ENCODE assay signal across 34 mouse cellular contexts in genomic region chr4:107648959-107649485, GRCm38 (mm10). TPM values are rescaled to one million over a fixed set of nuclear protein-coding genes. Genes with fewer than 3 reads are reported as not detected.
A peak's percentile ranks its signal among the peaks of the same experiment; 100 is the strongest.
DNase-seq lines count a peak whose midpoint lies in the region; ATAC-seq and TF ChIP-seq lines count a peak whose summit lies in the region.
"Had no signal": no experiment of that assay in that cellular context is flagged by ENCODE, and none has a peak within 500 bp of the region (broad histone marks: within the 10 kb centered on the region; RNA-seq: fewer than 3 reads in every experiment).

No protein-coding gene starts in this region.

- H3K4me3 ChIP-seq in heart, embryonic 10.5 days = no peak overlapping the region
- no peak overlapping the region for H3K4me3 ChIP-seq in lung, embryonic 14.5 days (ENCODE audit: low read depth, low read length)
- H3K4me3 ChIP-seq in lung, adult 2 months (replicated peaks; ENCODE audit: extremely low read depth, low read depth, low read length) = no peak overlapping the region
- H3K4me3 ChIP-seq in neural tube, embryonic 14.5 days (ENCODE audit: low read depth, low read length) = no peak overlapping the region
- H3K4me3 ChIP-seq in midbrain, embryonic 11.5 days (ENCODE audit: low read depth, low read length) = no peak overlapping the region
- H3K4me3 ChIP-seq: embryonic facial prominence, embryonic 13.5 days; forebrain, embryonic 10.5 days; forebrain, embryonic 15.5 days; heart, embryonic 12.5 days; hindbrain, embryonic 12.5 days; intestine, embryonic 15.5 days; midbrain, embryonic 15.5 days had no signal

- peak; percentile 76 for ATAC-seq in lung, embryonic 14.5 days (ENCODE audit: insufficient read depth)
- ATAC-seq in neural tube, embryonic 14.5 days (ENCODE audit: low read depth) = 0 out of 2 replicates have a peak, but pooled peaks have one; percentile 36
- no peak for ATAC-seq in midbrain, embryonic 11.5 days (ENCODE audit: low FRiP score)
- ATAC-seq: CD4-positive, CD25-positive, alpha-beta regulatory T cell, adult 4 months; forebrain, embryonic 15.5 days; hindbrain, postnatal 0 days; intestine, embryonic 15.5 days; midbrain, embryonic 15.5 days had no signal

- H3K9ac ChIP-seq in lung, embryonic 14.5 days = no peak overlapping the region
- no peak overlapping the region for H3K9ac ChIP-seq in neural tube, embryonic 14.5 days (replicated peaks; ENCODE audit: low read depth, low read length)
- H3K9ac ChIP-seq in midbrain, embryonic 11.5 days (ENCODE audit: low read length) = no peak overlapping the region
- H3K9ac ChIP-seq: embryonic facial prominence, embryonic 13.5 days; forebrain, embryonic 15.5 days; heart, embryonic 12.5 days; hindbrain, embryonic 12.5 days; intestine, embryonic 15.5 days; liver, embryonic 14.5 days; midbrain, embryonic 15.5 days had no signal

- peaks cover 30% of the 10 kb centered on the region for H3K4me1 ChIP-seq in heart, embryonic 10.5 days
- H3K4me1 ChIP-seq in lung, embryonic 14.5 days (ENCODE audit: insufficient read depth) = 0 out of 2 replicates have a peak, but pooled peaks cover 2% of the 10 kb centered on the region
- no peaks in the 10 kb centered on the region for H3K4me1 ChIP-seq in lung, adult 2 months (ENCODE audit: control insufficient read depth, insufficient read depth, low read length)
- peaks cover 8% of the 10 kb centered on the region; the same call in 1 of the 2 replicates for H3K4me1 ChIP-seq in neural tube, embryonic 14.5 days (ENCODE audit: control insufficient read depth, insufficient read depth, low read length)
- peaks cover 9% of the 10 kb centered on the region for H3K4me1 ChIP-seq in midbrain, embryonic 11.5 days (ENCODE audit: control insufficient read depth, insufficient read depth, low read length)
- H3K4me1 ChIP-seq: intestine, embryonic 15.5 days had no signal

- intact Hi-C loops in heart, postnatal 14 days (cut with DNase I) = no loop called here

- no peaks in the 10 kb centered on the region for H3K9me3 ChIP-seq in heart, embryonic 10.5 days
- no peaks in the 10 kb centered on the region for H3K9me3 ChIP-seq in lung, embryonic 14.5 days (ENCODE audit: low read depth, low read length)
- no peaks in the 10 kb centered on the region for H3K9me3 ChIP-seq in neural tube, embryonic 14.5 days (ENCODE audit: control insufficient read depth, low read length)
- H3K9me3 ChIP-seq in midbrain, embryonic 11.5 days (ENCODE audit: control insufficient read depth, low read length) = no peaks in the 10 kb centered on the region
- H3K9me3 ChIP-seq: embryonic facial prominence, embryonic 13.5 days; forebrain, embryonic 10.5 days; forebrain, embryonic 15.5 days; heart, embryonic 12.5 days; hindbrain, embryonic 12.5 days; intestine, embryonic 15.5 days; midbrain, embryonic 15.5 days had no signal

- 0 out of 2 replicates have a peak overlapping the region, but pooled peaks have one; percentile 52 for H3K27ac ChIP-seq in heart, embryonic 10.5 days
- no peak overlapping the region for H3K27ac ChIP-seq in lung, embryonic 14.5 days (ENCODE audit: low read depth)
- no peak overlapping the region for H3K27ac ChIP-seq in neural tube, embryonic 14.5 days (ENCODE audit: low read depth, low read length)
- no peak overlapping the region for H3K27ac ChIP-seq in midbrain, embryonic 11.5 days (ENCODE audit: low read depth, low read length)
- H3K27ac ChIP-seq: embryonic facial prominence, embryonic 13.5 days; forebrain, embryonic 10.5 days; forebrain, embryonic 15.5 days; hindbrain, embryonic 12.5 days; hindbrain, postnatal 0 days; intestine, embryonic 15.5 days; liver, embryonic 14.5 days; macrophage; midbrain, embryonic 15.5 days had no signal

- no peak for TF ChIP-seq CTCF in lung, embryonic 14.5 days (IDR thresholded peaks at IDR 0.05; ENCODE audit: low read depth)
- no peak for TF ChIP-seq CTCF in lung, adult 2 months (IDR thresholded peaks at IDR 0.05; ENCODE audit: insufficient read depth, low read length)

- H3K4me2 ChIP-seq in lung, embryonic 14.5 days = no peak overlapping the region
- no peak overlapping the region for H3K4me2 ChIP-seq in neural tube, embryonic 14.5 days (ENCODE audit: low read depth, low read length)
- no peak overlapping the region for H3K4me2 ChIP-seq in midbrain, embryonic 11.5 days
- H3K4me2 ChIP-seq: embryonic facial prominence, embryonic 13.5 days; forebrain, embryonic 15.5 days; heart, embryonic 12.5 days; hindbrain, embryonic 12.5 days; intestine, embryonic 15.5 days; midbrain, embryonic 15.5 days had no signal

- 40% methylated on average over 5 of the region's 5 CpGs for WGBS in heart, embryonic 10.5 days
- WGBS in lung, embryonic 14.5 days = 41% methylated on average over 5 of the region's 5 CpGs
- 64% methylated on average over 5 of the region's 5 CpGs for WGBS in lung, adult 2 months
- WGBS in neural tube, embryonic 14.5 days = 65% methylated on average over 5 of the region's 5 CpGs
- 88% methylated on average over 5 of the region's 5 CpGs for WGBS in midbrain, embryonic 11.5 days

- H3K27me3 ChIP-seq in heart, embryonic 10.5 days (ENCODE audit: insufficient read depth, poor library complexity, severe bottlenecking) = peaks cover 17% of the 10 kb centered on the region; the same call in 1 of the 2 replicates
- no peaks in the 10 kb centered on the region for H3K27me3 ChIP-seq in lung, embryonic 14.5 days (ENCODE audit: insufficient read depth, low read length)
- no peaks in the 10 kb centered on the region for H3K27me3 ChIP-seq in neural tube, embryonic 14.5 days (ENCODE audit: control insufficient read depth, insufficient read depth, low read length)
- no peaks in the 10 kb centered on the region for H3K27me3 ChIP-seq in midbrain, embryonic 11.5 days (ENCODE audit: control insufficient read depth, insufficient read depth, low read length)
- H3K27me3 ChIP-seq: forebrain, embryonic 15.5 days; midbrain, embryonic 15.5 days had no signal

- no peak for TF ChIP-seq POLR2A in lung, adult 2 months (IDR thresholded peaks at IDR 0.05; ENCODE audit: borderline replicate concordance, extremely low read depth, low read depth, low read length)

- H3K36me3 ChIP-seq in heart, embryonic 10.5 days = no peaks in the 10 kb centered on the region
- no peaks in the 10 kb centered on the region for H3K36me3 ChIP-seq in lung, embryonic 14.5 days (ENCODE audit: insufficient read depth)
- H3K36me3 ChIP-seq in neural tube, embryonic 14.5 days (ENCODE audit: control insufficient read depth, insufficient read depth, low read length) = no peaks in the 10 kb centered on the region
- no peaks in the 10 kb centered on the region for H3K36me3 ChIP-seq in midbrain, embryonic 11.5 days (ENCODE audit: control insufficient read depth, insufficient read depth, low read length)
- H3K36me3 ChIP-seq: embryonic facial prominence, embryonic 13.5 days; forebrain, embryonic 10.5 days; forebrain, embryonic 15.5 days; heart, embryonic 12.5 days; hindbrain, embryonic 12.5 days; intestine, embryonic 15.5 days; midbrain, embryonic 15.5 days had no signal

- no peak for DNase-seq in heart, embryonic 10.5 days (ENCODE audit: low spot score)
- no peak for DNase-seq in heart, postnatal 14 days
- peak; percentile 72 for DNase-seq in lung, embryonic 14.5 days
- DNase-seq in lung, adult 2 months = no peak
- DNase-seq in neural tube, embryonic 10.5 days (ENCODE audit: extremely low spot score, low spot score) = no peak
- no peak for DNase-seq in midbrain, embryonic 11.5 days (ENCODE audit: low spot score, missing footprints)
- DNase-seq: cerebellum, adult 11 months; cerebellum, postnatal 10 days; gastrocnemius, postnatal 25 days; heart, adult 11 months; heart, postnatal 10 days; kidney, adult 8-10 months; kidney, postnatal 10 days; liver; right cerebral cortex, adult 18-20 months; spleen, adult 18-20 months; thymus, postnatal 14 days had no signal

RNA-seq across cellular contexts. Expression of gene Dmrtb1, which starts 35.0 kb away (rescaled TPM):
- polyA plus RNA-seq in heart, embryonic 10.5 days (2016; fragmentation: Nextera tagmentation; extraction: Ambion mirVana) = 0.14 and 0.25 TPM in 2 replicates
- total RNA-seq in heart, postnatal 14 days (2021) = not detected
- polyA plus RNA-seq in lung, embryonic 14.5 days (2014; fragmentation: Nextera tagmentation; extraction: Ambion mirVana) = not detected in 2 replicates
- 0.12 TPM in 1 of 2 replicates, not detected in the other for polyA plus RNA-seq in lung, adult 2 months (2012; rRNA removed)
- 4.5 and 8.1 TPM in 2 replicates for polyA plus RNA-seq in neural tube, embryonic 14.5 days (2014; fragmentation: Nextera tagmentation; extraction: Ambion mirVana)
- polyA plus RNA-seq in midbrain, embryonic 11.5 days (2014; fragmentation: Nextera tagmentation; extraction: Ambion mirVana) = 11.6 and 12.8 TPM in 2 replicates
- total RNA-seq: common myeloid progenitor, adult 5-6 weeks; gastrocnemius, adult 18-20 months; gastrocnemius, postnatal 25 days; heart, postnatal 10 days; megakaryocyte-erythroid progenitor cell, adult 5-6 weeks had no signal
- polyA plus RNA-seq: CD4-positive, CD25-positive, alpha-beta regulatory T cell, adult 4 months; intestine, embryonic 15.5 days; macrophage; stomach, embryonic 16.5 days; urinary bladder, adult 2 months had no signal
